Mouse (Mus musculus) cortical plate, adult 2 months (tissue): ENCODE measurements around the gene Abcb11.

Experiments used
- CTCF ChIP-seq: fragments of 200-500 bp; IDR thresholded peaks from 2 replicates; pipeline ENCODE4 v1.5.1; 2011; ENCODE audit warnings: mild to moderate bottlenecking, control low read depth, low read length; ENCODE audit not compliant: insufficient read depth; ENCODE audit errors: extremely low read depth
- POLR2A ChIP-seq: fragments of 200-500 bp; IDR thresholded peaks from 2 replicates; pipeline ENCODE4 v1.6.1; 2011; ENCODE audit warnings: mild to moderate bottlenecking, low read length, control low read depth; ENCODE audit not compliant: insufficient read depth; ENCODE audit errors: extremely low read depth

DNA sequence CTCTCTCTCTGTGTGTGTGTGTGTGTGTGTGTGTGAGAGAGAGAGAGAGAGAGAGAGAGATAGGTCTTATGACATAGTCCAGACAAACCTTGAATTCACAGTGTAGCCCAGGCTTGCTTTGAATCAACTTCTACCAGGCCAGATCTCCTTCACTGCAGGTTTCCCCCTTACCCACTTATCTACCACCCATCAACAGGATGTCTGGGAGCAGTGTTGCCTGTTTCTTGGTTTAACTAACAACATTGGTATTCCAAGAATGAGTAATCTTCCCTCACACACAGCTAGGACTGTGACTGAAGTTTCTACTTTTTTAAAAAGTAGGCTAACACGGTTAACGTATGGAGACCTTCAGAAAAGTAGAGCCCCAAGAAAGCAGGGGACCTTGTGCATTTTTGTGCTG, 34.4 kb upstream of the Abcb11 start:
- no peak for TF ChIP-seq CTCF
- TF ChIP-seq POLR2A = no peak
